Mouse (Mus musculus) midbrain, postnatal 0 days (tissue): ENCODE measurements around the gene Ucma. TPM values are rescaled to one million over a fixed set of nuclear protein-coding genes. Genes with fewer than 3 reads are reported as not detected.

Experiments
- ATAC-seq: fragments of 200-750 bp; cut with Nextera tagmentation; 2 replicates; pipeline ENCODE4 v1.8.0; 2017; ENCODE audit warnings: moderate number of reproducible peaks, mild to moderate bottlenecking, moderate TSS enrichment, moderate library complexity; ENCODE audit not compliant: low FRiP score
- DNase-seq: peaks from one replicate; pipeline ENCODE4 v3.0.0-alpha.2; 2015; ENCODE audit warnings: low spot score
- H3K27ac ChIP-seq: fragments of 300-500 bp; sonication (generic); 2 replicates; pipeline ENCODE4 v1.5.1; 2014; ENCODE audit warnings: low read depth, mild to moderate bottlenecking, low read length, mixed read lengths
- H3K27me3 ChIP-seq: fragments of 300-500 bp; sonication (generic); 2 replicates; pipeline ENCODE4 v1.6.1; 2014; ENCODE audit warnings: low read length, control low read depth, mixed read lengths; ENCODE audit not compliant: insufficient read depth
- H3K36me3 ChIP-seq: fragments of 300-500 bp; sonication (generic); 2 replicates; pipeline ENCODE4 v1.6.1; 2014; ENCODE audit warnings: low read length, control low read depth, mixed read lengths; ENCODE audit not compliant: insufficient read depth
- H3K4me1 ChIP-seq: fragments of 300-500 bp; sonication (generic); 2 replicates; pipeline ENCODE4 v1.6.1; 2014; ENCODE audit warnings: mild to moderate bottlenecking, control low read depth, antibody characterized with exemption, low read length, mixed read lengths; ENCODE audit not compliant: insufficient read depth
- H3K4me2 ChIP-seq: fragments of 300-500 bp; sonication (generic); 2 replicates; pipeline ENCODE4 v1.6.1; 2014; ENCODE audit warnings: low read depth, mild to moderate bottlenecking, low read length, mixed read lengths; ENCODE audit not compliant: poor library complexity, severe bottlenecking
- H3K4me3 ChIP-seq: fragments of 300-500 bp; sonication (generic); 2 replicates; pipeline ENCODE4 v1.5.1; 2014; ENCODE audit warnings: low read depth, mild to moderate bottlenecking, low read length, moderate library complexity
- H3K9ac ChIP-seq: fragments of 300-500 bp; sonication (generic); replicated peaks from 2 replicates; pipeline ENCODE4 v1.6.1; 2014; ENCODE audit warnings: mild to moderate bottlenecking, low read length, moderate library complexity, mixed read lengths; ENCODE audit not compliant: poor library complexity, severe bottlenecking
- H3K9me3 ChIP-seq: fragments of 300-500 bp; sonication (generic); 2 replicates; pipeline ENCODE4 v1.6.1; 2016; ENCODE audit warnings: low read length, control low read depth
- CTCF ChIP-seq: IDR thresholded peaks from 2 replicates; pipeline ENCODE4 v1.5.1; 2016; ENCODE audit warnings: antibody characterized with exemption, mild to moderate bottlenecking
- WGBS: fragments of 180-500 bp; shearing (Covaris S2); extraction: QIAGEN DNeasy Blood & Tissue Kit; methylation state at CpG from one replicate; pipeline ENCODE4 v1.1.7; 2014; 5-methylcytosine and 5-hydroxymethylcytosine counted together
- polyA plus RNA-seq: library from polyadenylated mRNA; unstranded; fragments of >200 nt; fragmentation: Nextera tagmentation; extraction: Ambion mirVana; gene quantifications from 2 replicates; pipeline ENCODE4 v1.2.1, GENCODE M21; 2015
- total RNA-seq: library from RNA; depleted of rRNA; stranded (reverse); fragments of >200 nt; gene quantifications from 2 replicates; pipeline ENCODE4 v1.2.3, GENCODE M21; 2014

Ucma gene
- total and polyA plus RNA-seq, 2 experiments from 2014 or later, result 0.69 to 2.6 TPM

DNA sequence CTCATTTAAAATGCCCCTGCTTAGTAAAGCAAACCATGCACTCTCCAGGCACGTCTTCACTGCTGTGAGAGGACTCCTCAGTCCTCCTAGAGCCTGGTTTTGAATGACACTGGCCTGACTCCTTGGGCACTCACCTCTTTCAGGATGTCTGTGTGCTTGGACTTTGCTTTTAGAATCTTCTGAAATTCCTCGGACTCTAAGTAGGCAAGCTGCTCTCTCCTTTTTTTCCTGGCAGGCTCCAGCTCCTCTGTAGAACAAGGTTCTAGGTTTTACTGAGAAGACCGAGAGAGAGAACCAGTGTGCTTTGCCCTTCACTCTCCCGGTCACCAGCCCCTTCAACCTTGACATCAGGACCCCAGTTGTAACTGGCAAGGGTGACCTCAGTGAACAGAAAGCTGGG lies 18.5 kb downstream of the Ucma start:
- H3K9ac ChIP-seq, result no peak overlapping the region
- no peak overlapping the region for H3K4me3 ChIP-seq
- H3K4me2 ChIP-seq, result no peak overlapping the region
- no peaks in the 10 kb centered on the region for H3K27me3 ChIP-seq
- no peak for TF ChIP-seq CTCF
- H3K9me3 ChIP-seq, result no peaks in the 10 kb centered on the region
- no peak for DNase-seq
- no peak overlapping the region for H3K27ac ChIP-seq
- H3K4me1 ChIP-seq, result no peaks in the 10 kb centered on the region
- H3K36me3 ChIP-seq, result no peaks in the 10 kb centered on the region
- WGBS, result 92% methylated on average over 4 of the region's 4 CpGs
- ATAC-seq, result no peak

DNA sequence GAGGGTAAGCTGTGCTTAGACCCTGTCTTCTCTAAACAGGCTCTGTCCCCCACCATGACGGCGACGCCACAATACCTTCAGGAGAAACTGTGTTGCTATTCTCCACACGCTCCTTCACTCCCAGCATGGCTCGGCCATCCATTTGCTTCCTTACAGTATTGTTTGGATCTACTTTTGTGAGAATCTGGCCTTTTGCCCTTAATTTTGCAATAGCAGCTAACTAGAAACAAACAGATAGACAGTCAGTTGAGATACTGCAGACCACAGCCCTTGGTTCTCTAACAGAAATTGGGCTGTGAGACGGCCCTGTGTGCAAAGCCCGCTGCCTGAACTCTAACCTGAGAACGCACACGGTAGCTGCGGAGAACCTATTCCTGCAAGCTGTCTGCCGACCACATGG lies 19.7 kb downstream of the Ucma start:
- ATAC-seq, result no peak
- no peaks in the 10 kb centered on the region for H3K36me3 ChIP-seq

DNA sequence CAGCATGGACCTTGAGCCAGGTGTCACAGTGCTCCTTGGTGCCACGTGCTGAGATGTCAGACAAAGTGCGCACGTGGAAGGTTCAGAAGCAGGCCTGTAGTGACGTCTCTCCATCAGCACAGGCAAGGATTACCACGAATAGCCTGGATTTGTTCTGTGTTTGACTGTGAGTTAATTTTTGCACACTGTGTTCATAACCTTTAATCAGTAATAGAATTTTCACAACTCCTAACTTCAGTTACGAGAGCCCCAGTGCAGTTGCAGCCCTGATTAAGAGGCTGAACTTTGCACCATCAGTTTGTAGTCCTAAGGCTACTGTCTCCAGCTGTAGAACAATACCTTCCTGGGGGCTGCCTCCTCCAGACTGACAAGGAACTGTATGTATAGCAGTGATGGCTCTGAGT lies 20.5 kb downstream of the Ucma start:
- no peak for ATAC-seq
- Histone ChIP-seq H3K9me3 (no peaks in the 10 kb centered on the region), H3K27me3 (no peaks in the 10 kb centered on the region), H3K27ac (no peak overlapping the region), H3K9ac (no peak overlapping the region), H3K36me3 (no peaks in the 10 kb centered on the region), H3K4me3 (no peak overlapping the region), H3K4me2 (no peak overlapping the region), H3K4me1 (no peaks in the 10 kb centered on the region)
- no peak for TF ChIP-seq CTCF
- WGBS, result 95% methylated on average over 6 of the region's 6 CpGs
- no peak for DNase-seq

More for the DNA sequence above, 19.7 kb downstream of the Ucma start:
- no peaks in the 10 kb centered on the region for H3K4me1 ChIP-seq
- no peak overlapping the region for H3K4me3 ChIP-seq
- no peaks in the 10 kb centered on the region for H3K9me3 ChIP-seq
- H3K27ac ChIP-seq, result no peak overlapping the region
- H3K4me2 ChIP-seq, result no peak overlapping the region
- WGBS, result 96% methylated on average over 11 of the region's 11 CpGs
- no peak for DNase-seq
- no peak overlapping the region for H3K9ac ChIP-seq
- no peak for TF ChIP-seq CTCF
- no peaks in the 10 kb centered on the region for H3K27me3 ChIP-seq

DNA sequence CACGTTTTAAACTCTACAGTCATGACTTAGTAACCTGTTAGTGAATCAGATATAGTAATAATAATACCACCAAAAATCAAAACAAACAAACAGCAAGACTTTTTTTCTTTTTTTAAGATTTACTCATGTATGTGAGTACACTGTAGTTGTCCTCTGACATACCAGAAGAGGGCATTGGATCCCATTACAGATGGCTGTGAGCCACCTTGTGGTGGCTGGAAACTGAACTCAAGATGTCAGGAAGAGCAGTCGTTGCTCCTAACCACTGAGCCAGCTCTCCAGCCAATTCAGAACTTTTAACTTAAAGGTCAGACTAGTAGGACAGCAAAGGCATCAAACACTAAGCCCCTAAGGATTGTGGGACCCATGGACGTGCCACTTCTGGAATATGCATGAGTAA lies 23.0 kb downstream of the Ucma start:
- ATAC-seq (no peak), DNase-seq (no peak)
- Histone ChIP-seq H3K4me2 (no peak overlapping the region), H3K27ac (no peak overlapping the region), H3K9me3 (no peaks in the 10 kb centered on the region), H3K36me3 (no peaks in the 10 kb centered on the region), H3K9ac (no peak overlapping the region), H3K4me1 (no peaks in the 10 kb centered on the region), H3K27me3 (no peaks in the 10 kb centered on the region), H3K4me3 (no peak overlapping the region)
- 83% methylated on average over 3 of the region's 3 CpGs for WGBS
- TF ChIP-seq CTCF, result peak; percentile 57

DNA sequence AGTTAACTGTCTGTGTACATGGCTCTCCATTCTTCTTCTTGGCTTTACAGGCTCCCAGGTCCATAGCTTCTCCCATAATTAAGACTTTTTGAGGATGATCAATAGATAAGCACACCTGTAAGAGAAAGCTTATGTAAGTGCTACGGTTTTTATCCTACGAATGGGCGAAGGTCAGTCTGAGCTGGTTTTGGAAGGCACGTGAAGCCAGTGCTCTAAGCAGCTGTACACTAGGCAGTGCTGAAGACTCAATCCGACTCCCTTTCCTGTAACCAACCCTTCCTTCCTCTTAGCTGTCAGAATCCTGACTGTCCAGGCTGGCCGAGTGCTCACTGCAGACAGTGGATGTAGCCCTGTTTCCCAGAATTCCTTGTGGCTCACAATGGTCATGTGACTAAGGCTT lies 25.3 kb downstream of the Ucma start:
- no peak for DNase-seq
- Histone ChIP-seq H3K27me3 (no peaks in the 10 kb centered on the region), H3K9ac (no peak overlapping the region), H3K9me3 (no peaks in the 10 kb centered on the region), H3K4me2 (no peak overlapping the region), H3K27ac (no peak overlapping the region), H3K4me1 (no peaks in the 10 kb centered on the region), H3K36me3 (no peaks in the 10 kb centered on the region), H3K4me3 (no peak overlapping the region)
- no peak for ATAC-seq
- TF ChIP-seq CTCF, result no peak
- 96% methylated on average over 6 of the region's 6 CpGs for WGBS

DNA sequence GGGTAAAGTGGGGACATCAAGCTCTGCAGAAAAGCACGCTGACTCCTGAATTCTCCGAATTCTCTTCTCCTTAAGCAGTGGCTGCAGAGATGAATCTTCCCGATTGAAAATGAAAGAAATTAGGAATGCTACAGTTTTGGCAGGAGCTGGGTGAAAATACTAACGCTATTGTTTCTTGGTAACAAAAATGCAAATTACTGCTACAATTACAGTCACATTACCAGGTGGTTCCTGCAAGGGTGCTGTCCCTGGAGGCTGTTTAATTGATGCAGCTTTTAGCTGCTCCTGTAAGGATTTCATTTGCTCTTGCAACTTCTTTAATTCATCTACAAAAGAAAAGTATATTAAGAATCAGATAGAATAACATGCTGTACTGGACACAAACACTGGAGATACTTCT lies 31.2 kb downstream of the Ucma start:
- H3K9me3 ChIP-seq, result no peaks in the 10 kb centered on the region
- H3K4me1 ChIP-seq, result no peaks in the 10 kb centered on the region
- no peak for DNase-seq
- H3K9ac ChIP-seq, result no peak overlapping the region
- no peaks in the 10 kb centered on the region for H3K27me3 ChIP-seq
- ATAC-seq, result no peak
- WGBS, result 83% methylated on average over 4 of the region's 4 CpGs
- TF ChIP-seq CTCF, result no peak
- no peak overlapping the region for H3K4me3 ChIP-seq
- H3K4me2 ChIP-seq, result no peak overlapping the region
- no peaks in the 10 kb centered on the region for H3K36me3 ChIP-seq
- H3K27ac ChIP-seq, result no peak overlapping the region
